Comparison of ENCODE assay signal across 8 mouse cellular contexts in genomic region chr5:121627871-121628270, GRCm38 (mm10). TPM values are rescaled to one million over a fixed set of nuclear protein-coding genes. Genes with fewer than 3 reads are reported as not detected.
DNase-seq lines count a peak whose midpoint lies in the region; ATAC-seq and TF ChIP-seq lines count a peak whose summit lies in the region.

No protein-coding gene starts in this region.

- no peaks in the 10 kb centered on the region for H3K27me3 ChIP-seq in kidney, embryonic 15.5 days
- H3K27me3 ChIP-seq in hindbrain, postnatal 0 days (ENCODE audit: insufficient read depth, low read length) = no peaks in the 10 kb centered on the region
- no peaks in the 10 kb centered on the region for H3K27me3 ChIP-seq in limb, embryonic 11.5 days (ENCODE audit: control insufficient read depth, insufficient read depth, low read length)

- H3K9me3 ChIP-seq in kidney, embryonic 15.5 days (replicated peaks) = no peaks in the 10 kb centered on the region
- no peaks in the 10 kb centered on the region for H3K9me3 ChIP-seq in hindbrain, postnatal 0 days (ENCODE audit: low read length)
- no peaks in the 10 kb centered on the region for H3K9me3 ChIP-seq in limb, embryonic 11.5 days (ENCODE audit: control insufficient read depth, low read length)

- peak; percentile 49 for DNase-seq in kidney, adult 11 months
- peak; percentile 75 to 80 for DNase-seq in adrenal gland, adult 18-20 months (ENCODE audit: low spot score in 2 of 2)
- DNase-seq in embryo, embryonic 10.5 days (ENCODE audit: low spot score) = peak; percentile 85
- peak; percentile 71 for DNase-seq in hindbrain, postnatal 0 days (ENCODE audit: low spot score)
- peak; percentile 80 for DNase-seq in limb, embryonic 11.5 days (ENCODE audit: low spot score)
- DNase-seq in retina, adult 2 months (ENCODE audit: low read depth, low spot score) = peak; percentile 28
- peak; percentile 81 for DNase-seq in thymus, postnatal 25 days

- no peak overlapping the region for H3K9ac ChIP-seq in kidney, embryonic 15.5 days
- no peak overlapping the region for H3K9ac ChIP-seq in hindbrain, postnatal 0 days (replicated peaks; ENCODE audit: low read length)
- no peak overlapping the region for H3K9ac ChIP-seq in limb, embryonic 11.5 days (ENCODE audit: low read length)

- TF ChIP-seq CTCF in hindbrain, postnatal 0 days (IDR thresholded peaks at IDR 0.05; ENCODE audit: low read depth) = peak; percentile 86

- H3K4me1 ChIP-seq in kidney, embryonic 15.5 days = no peaks in the 10 kb centered on the region
- H3K4me1 ChIP-seq in hindbrain, postnatal 0 days (ENCODE audit: insufficient read depth, low read length) = no peaks in the 10 kb centered on the region
- no peaks in the 10 kb centered on the region for H3K4me1 ChIP-seq in limb, embryonic 11.5 days (ENCODE audit: control insufficient read depth, insufficient read depth, low read length)

- no peak overlapping the region for H3K4me2 ChIP-seq in kidney, embryonic 15.5 days
- H3K4me2 ChIP-seq in hindbrain, postnatal 0 days (ENCODE audit: low read depth, low read length) = no peak overlapping the region
- no peak overlapping the region for H3K4me2 ChIP-seq in limb, embryonic 11.5 days (ENCODE audit: low read depth, severe bottlenecking)

- WGBS in kidney, embryonic 15.5 days = 0% methylated on average over 1 of the region's 1 CpGs
- 6% methylated on average over 1 of the region's 1 CpGs for WGBS in hindbrain, postnatal 0 days
- WGBS in limb, embryonic 11.5 days = 0% methylated on average over 1 of the region's 1 CpGs

- H3K4me3 ChIP-seq in kidney, embryonic 15.5 days (replicated peaks) = no peak overlapping the region
- no peak overlapping the region for H3K4me3 ChIP-seq in hindbrain, postnatal 0 days (ENCODE audit: low read length)
- H3K4me3 ChIP-seq in limb, embryonic 11.5 days (ENCODE audit: low read depth, low read length) = no peak overlapping the region

- no peak overlapping the region for H3K27ac ChIP-seq in kidney, embryonic 15.5 days
- no peak overlapping the region for H3K27ac ChIP-seq in hindbrain, postnatal 0 days
- H3K27ac ChIP-seq in limb, embryonic 11.5 days (replicated peaks; ENCODE audit: low read depth, low read length) = no peak overlapping the region

- H3K36me3 ChIP-seq in kidney, embryonic 15.5 days = no peaks in the 10 kb centered on the region
- H3K36me3 ChIP-seq in hindbrain, postnatal 0 days (ENCODE audit: insufficient read depth, low read length) = no peaks in the 10 kb centered on the region
- no peaks in the 10 kb centered on the region for H3K36me3 ChIP-seq in limb, embryonic 11.5 days (ENCODE audit: control insufficient read depth, insufficient read depth, low read length)

- ATAC-seq in kidney, embryonic 15.5 days (replicated peaks; ENCODE audit: low FRiP score) = no peak
- ATAC-seq in hindbrain, postnatal 0 days = no peak
- no peak for ATAC-seq in limb, embryonic 11.5 days (ENCODE audit: insufficient number of reproducible peaks, low FRiP score, low TSS enrichment, low read depth)

RNA-seq across cellular contexts. Expression of gene Acad12, which starts 9.1 kb away (rescaled TPM):
- polyA plus RNA-seq in kidney, embryonic 15.5 days (2015; fragmentation: Nextera tagmentation; extraction: Ambion mirVana) = 2.8 and 3.0 TPM in 2 replicates
- 10 to 100 TPM; 25.2 to 30.3 TPM for total RNA-seq in adrenal gland, adult 18-20 months (2021)
- 1.7 and 3.7 TPM in 2 replicates for total RNA-seq in hindbrain, postnatal 0 days (2014; rRNA removed)
- polyA plus RNA-seq in hindbrain, postnatal 0 days (2015; fragmentation: Nextera tagmentation; extraction: Ambion mirVana) = 1.6 and 2.2 TPM in 2 replicates
- polyA plus RNA-seq in limb, embryonic 11.5 days (2014; fragmentation: Nextera tagmentation; extraction: Ambion mirVana) = 2.5 and 3.0 TPM in 2 replicates

RNA-seq across cellular contexts. Expression of gene Acad10, which starts 32.4 kb away (rescaled TPM):
- polyA plus RNA-seq in kidney, embryonic 15.5 days (2015; fragmentation: Nextera tagmentation; extraction: Ambion mirVana) = 3.1 and 3.6 TPM in 2 replicates
- total RNA-seq in adrenal gland, adult 18-20 months (2021) = 10 to 100 TPM; 25.2 to 29.4 TPM
- 0.72 and 5.1 TPM in 2 replicates for total RNA-seq in hindbrain, postnatal 0 days (2014; rRNA removed)
- 1.2 and 1.4 TPM in 2 replicates for polyA plus RNA-seq in hindbrain, postnatal 0 days (2015; fragmentation: Nextera tagmentation; extraction: Ambion mirVana)
- 1.3 and 1.7 TPM in 2 replicates for polyA plus RNA-seq in limb, embryonic 11.5 days (2014; fragmentation: Nextera tagmentation; extraction: Ambion mirVana)

RNA-seq across cellular contexts. Expression of gene Brap, which starts 32.5 kb away (rescaled TPM):
- polyA plus RNA-seq in kidney, embryonic 15.5 days (2015; fragmentation: Nextera tagmentation; extraction: Ambion mirVana) = 35.0 and 36.1 TPM in 2 replicates
- total RNA-seq in adrenal gland, adult 18-20 months (2021) = 10 to 100 TPM; 53.5 to 58.7 TPM
- total RNA-seq in hindbrain, postnatal 0 days (2014; rRNA removed) = 41.2 and 41.7 TPM in 2 replicates
- polyA plus RNA-seq in hindbrain, postnatal 0 days (2015; fragmentation: Nextera tagmentation; extraction: Ambion mirVana) = 43.5 and 44.0 TPM in 2 replicates
- 37.1 and 42.7 TPM in 2 replicates for polyA plus RNA-seq in limb, embryonic 11.5 days (2014; fragmentation: Nextera tagmentation; extraction: Ambion mirVana)

RNA-seq across cellular contexts. Expression of gene Aldh2, which starts 34.2 kb away (rescaled TPM):
- polyA plus RNA-seq in kidney, embryonic 15.5 days (2015; fragmentation: Nextera tagmentation; extraction: Ambion mirVana) = 197 and 222 TPM in 2 replicates
- 1,000 to 10,000 TPM; 1,017 to 2,323 TPM for total RNA-seq in adrenal gland, adult 18-20 months (2021)
- 87.7 and 106 TPM in 2 replicates for total RNA-seq in hindbrain, postnatal 0 days (2014; rRNA removed)
- 150 and 157 TPM in 2 replicates for polyA plus RNA-seq in hindbrain, postnatal 0 days (2015; fragmentation: Nextera tagmentation; extraction: Ambion mirVana)
- 80.1 and 111 TPM in 2 replicates for polyA plus RNA-seq in limb, embryonic 11.5 days (2014; fragmentation: Nextera tagmentation; extraction: Ambion mirVana)

Comparison
In these comparisons a context has a peak if more than half of its experiments do, and no peak if none do; other contexts are left out.
1. DNase-seq: peak in every context shown above with its lines; median percentile 85 in embryo, embryonic 10.5 days; 81 in thymus, postnatal 25 days; 80 in limb, embryonic 11.5 days; 78 in adrenal gland, adult 18-20 months; 71 in hindbrain, postnatal 0 days; 49 in kidney, adult 11 months; 28 in retina, adult 2 months.